In genomic region chr13:62854666-62855065, GRCm38 (mm10) we compare ENCODE assay signal across 8 mouse cellular contexts. TPM values are rescaled to one million over a fixed set of nuclear protein-coding genes. Genes with fewer than 3 reads are reported as not detected.
DNase-seq lines count a peak whose midpoint lies in the region; ATAC-seq and TF ChIP-seq lines count a peak whose summit lies in the region.

No protein-coding gene starts in this region.

- no peaks in the 10 kb centered on the region for H3K9me3 ChIP-seq in heart, embryonic 16.5 days (replicated peaks; ENCODE audit: control insufficient read depth, low read length)
- H3K9me3 ChIP-seq in lung, embryonic 14.5 days (ENCODE audit: low read depth, low read length) = no peaks in the 10 kb centered on the region

- no peak overlapping the region for H3K4me3 ChIP-seq in heart, embryonic 16.5 days (ENCODE audit: low read length)
- no peak overlapping the region for H3K4me3 ChIP-seq in lung, embryonic 14.5 days (ENCODE audit: low read depth, low read length)

- no peak overlapping the region for H3K27ac ChIP-seq in heart, embryonic 16.5 days (ENCODE audit: low read length)
- no peak overlapping the region for H3K27ac ChIP-seq in lung, embryonic 14.5 days (ENCODE audit: low read depth)

- peak overlapping the region; percentile 38; the same call in 1 of the 2 replicates for H3K4me2 ChIP-seq in heart, embryonic 16.5 days (ENCODE audit: low read depth, low read length)
- peak overlapping the region; percentile 1; the same call in 1 of the 2 replicates for H3K4me2 ChIP-seq in lung, embryonic 14.5 days

- peaks cover 2% of the 10 kb centered on the region; the same call in 1 of the 2 replicates for H3K4me1 ChIP-seq in heart, embryonic 16.5 days (ENCODE audit: control insufficient read depth, insufficient read depth, low read length)
- H3K4me1 ChIP-seq in lung, embryonic 14.5 days (ENCODE audit: insufficient read depth) = no peaks in the 10 kb centered on the region

- ATAC-seq in heart, embryonic 16.5 days (replicated peaks; ENCODE audit: extremely low read depth, insufficient read depth, low FRiP score) = no peak
- no peak for ATAC-seq in lung, embryonic 14.5 days (ENCODE audit: insufficient read depth)

- peaks cover 3% of the 10 kb centered on the region; the same call in 1 of the 2 replicates for H3K27me3 ChIP-seq in heart, embryonic 16.5 days (ENCODE audit: control insufficient read depth, insufficient read depth, low read length)
- no peaks in the 10 kb centered on the region for H3K27me3 ChIP-seq in lung, embryonic 14.5 days (ENCODE audit: insufficient read depth, low read length)

- DNase-seq in A20 (ENCODE audit: low read depth, low spot score) = peak; percentile 68
- DNase-seq in adrenal gland, adult 2 months = peak; percentile 75
- peak; percentile 74 for DNase-seq in embryo, embryonic 9.5 days (ENCODE audit: extremely low spot score)
- peak; percentile 89 to 92 for DNase-seq in kidney, postnatal 4 days
- peak; percentile 84 for DNase-seq in lung, embryonic 14.5 days
- DNase-seq in ovary, adult 18-20 months (ENCODE audit: low spot score) = peak; percentile 34
- peak; percentile 40 to 73 for DNase-seq in thymus, postnatal 10 days (ENCODE audit: low spot score in 2 of 2)

- 12% methylated on average over 15 of the region's 15 CpGs for WGBS in heart, embryonic 16.5 days
- WGBS in lung, embryonic 14.5 days = 17% methylated on average over 15 of the region's 15 CpGs

- peak; percentile 87 for TF ChIP-seq CTCF in lung, embryonic 14.5 days (IDR thresholded peaks at IDR 0.05; ENCODE audit: low read depth)

- no peak overlapping the region for H3K9ac ChIP-seq in heart, embryonic 16.5 days (ENCODE audit: low read length)
- no peak overlapping the region for H3K9ac ChIP-seq in lung, embryonic 14.5 days

- no peaks in the 10 kb centered on the region for H3K36me3 ChIP-seq in heart, embryonic 16.5 days (ENCODE audit: control insufficient read depth, insufficient read depth)
- H3K36me3 ChIP-seq in lung, embryonic 14.5 days (ENCODE audit: insufficient read depth) = no peaks in the 10 kb centered on the region

RNA-seq across cellular contexts. Expression of gene Fbp2, which starts 3.6 kb away (rescaled TPM):
- total RNA-seq in adrenal gland, adult 2 months (2021) = 1 to 10 TPM; 2.5 to 2.8 TPM
- polyA plus RNA-seq in adrenal gland, adult 2 months (2012; rRNA removed) = 0.28 and 0.49 TPM in 2 replicates
- polyA plus RNA-seq in heart, embryonic 16.5 days (2015; fragmentation: Nextera tagmentation; extraction: Ambion mirVana) = 0.25 and 0.71 TPM in 2 replicates
- polyA plus RNA-seq in lung, embryonic 14.5 days (2014; fragmentation: Nextera tagmentation; extraction: Ambion mirVana) = not detected in 2 replicates

RNA-seq across cellular contexts. Expression of gene Fbp1, which starts 33.4 kb away (rescaled TPM):
- total RNA-seq in adrenal gland, adult 2 months (2021) = 1 to 10 TPM in 1 of 2 experiments, under 1 TPM in 1; 0.83 to 3.8 TPM
- 0.27 and 0.86 TPM in 2 replicates for polyA plus RNA-seq in adrenal gland, adult 2 months (2012; rRNA removed)
- polyA plus RNA-seq in heart, embryonic 16.5 days (2015; fragmentation: Nextera tagmentation; extraction: Ambion mirVana) = 6.5 and 7.7 TPM in 2 replicates
- polyA plus RNA-seq in lung, embryonic 14.5 days (2014; fragmentation: Nextera tagmentation; extraction: Ambion mirVana) = 0.97 and 1.1 TPM in 2 replicates

Comparison
In these comparisons a context has a peak if more than half of its experiments do, and no peak if none do; other contexts are left out.
1. DNase-seq: peak in every context shown above with its lines; median percentile 90 in kidney, postnatal 4 days; 84 in lung, embryonic 14.5 days; 75 in adrenal gland, adult 2 months; 74 in embryo, embryonic 9.5 days; 68 in A20; 56 in thymus, postnatal 10 days; 34 in ovary, adult 18-20 months.